Mouse (Mus musculus) hindbrain, embryonic 11.5 days (tissue): Measurements from ENCODE around the gene Hspe1. TPM values are rescaled to one million over a fixed set of nuclear protein-coding genes. Genes with fewer than 3 reads are reported as not detected.

ENCODE experiments used
- ATAC-seq: fragments of 200-750 bp; cut with Nextera tagmentation; 2 replicates; pipeline ENCODE4 v1.8.0; 2017; ENCODE audit warnings: mild to moderate bottlenecking, moderate TSS enrichment, moderate library complexity; ENCODE audit not compliant: low FRiP score
- DNase-seq: peaks from one replicate; pipeline ENCODE4 v3.0.0-alpha.2; 2015; ENCODE audit warnings: low spot score
- H3K27ac ChIP-seq: fragments of 300-500 bp; sonication (generic); 2 replicates; pipeline ENCODE4 v1.5.1; 2014; ENCODE audit warnings: mild to moderate bottlenecking, low read depth, low read length
- H3K27me3 ChIP-seq: fragments of 300-500 bp; sonication (generic); 2 replicates; pipeline ENCODE4 v1.6.1; 2014; ENCODE audit warnings: mild to moderate bottlenecking, low read length, moderate library complexity, mixed read lengths; ENCODE audit not compliant: control insufficient read depth, insufficient read depth
- H3K36me3 ChIP-seq: fragments of 300-500 bp; sonication (generic); 2 replicates; pipeline ENCODE4 v1.6.1; 2014; ENCODE audit warnings: mild to moderate bottlenecking, low read length, moderate library complexity, mixed read lengths; ENCODE audit not compliant: control insufficient read depth, insufficient read depth
- H3K4me1 ChIP-seq: fragments of 300-500 bp; sonication (generic); replicated peaks from 2 replicates; pipeline ENCODE4 v1.6.1; 2014; ENCODE audit warnings: low read length, mixed read lengths; ENCODE audit not compliant: control insufficient read depth, insufficient read depth
- H3K4me2 ChIP-seq: fragments of 300-500 bp; sonication (generic); replicated peaks from 2 replicates; pipeline ENCODE4 v1.6.1; 2014; ENCODE audit warnings: mild to moderate bottlenecking, low read depth, low read length
- H3K4me3 ChIP-seq: fragments of 300-500 bp; sonication (generic); 2 replicates; pipeline ENCODE4 v1.5.1; 2014; ENCODE audit warnings: low read depth, low read length
- H3K9ac ChIP-seq: fragments of 300-500 bp; sonication (generic); 2 replicates; pipeline ENCODE4 v1.6.1; 2014; ENCODE audit warnings: low read depth, low read length
- H3K9me3 ChIP-seq: fragments of 300-500 bp; sonication (generic); 2 replicates; pipeline ENCODE4 v1.6.1; 2016; ENCODE audit warnings: low read length; ENCODE audit not compliant: control insufficient read depth
- WGBS: fragments of 180-500 bp; shearing (Covaris S2); extraction: QIAGEN DNeasy Blood & Tissue Kit; methylation state at CpG from one replicate; pipeline ENCODE4 v1.1.7; 2014; 5-methylcytosine and 5-hydroxymethylcytosine counted together
- polyA plus RNA-seq: library from polyadenylated mRNA; unstranded; fragments of >200 nt; fragmentation: Nextera tagmentation; extraction: Ambion mirVana; gene quantifications from 2 replicates; pipeline ENCODE4 v1.2.1, GENCODE M21; 2014

Gene Hspe1
- polyA plus RNA-seq, 1 experiment from 2014 or later = 434 TPM

- Histone ChIP-seq H3K4me1 (0 out of 2 replicates have a peak, but pooled peaks cover 2% of the 10 kb centered on the region), H3K36me3 (no peaks in the 10 kb centered on the region), H3K27ac (peak overlapping the region; percentile 96), H3K9me3 (no peaks in the 10 kb centered on the region), H3K4me3 (peak overlapping the region; percentile 91), H3K4me2 (peak overlapping the region; percentile 70), H3K27me3 (no peaks in the 10 kb centered on the region), H3K9ac (peak overlapping the region; percentile 73)
- WGBS = 11% methylated on average over 16 of the region's 16 CpGs
- ATAC-seq (peak; percentile 1; the same call in 1 of the 2 replicates), DNase-seq (peak; percentile 15)
Observed at GRCm38 (mm10) chr1:55088611-55089497, 922 bp downstream of the Hspe1 start.

- ATAC-seq = no peak
- H3K36me3 ChIP-seq = no peaks in the 10 kb centered on the region
- 91% methylated on average over 5 of the region's 5 CpGs for WGBS
- no peak overlapping the region for H3K27ac ChIP-seq
- peak overlapping the region; percentile 91 for H3K4me3 ChIP-seq
- H3K9ac ChIP-seq = peak overlapping the region; percentile 73; the same call in 1 of the 2 replicates
- no peak for DNase-seq
- H3K27me3 ChIP-seq = no peaks in the 10 kb centered on the region
- H3K4me1 ChIP-seq = 0 out of 2 replicates have a peak, but pooled peaks cover 2% of the 10 kb centered on the region
- H3K9me3 ChIP-seq = no peaks in the 10 kb centered on the region
- H3K4me2 ChIP-seq = peak overlapping the region; percentile 70
Observed at GRCm38 (mm10) chr1:55089498-55090064, 1.6 kb downstream of the Hspe1 start.

GRCm38 (mm10) chr1:55092056-55092455 lies 4.1 kb downstream of the Hspe1 start:
- H3K4me2 ChIP-seq = no peak overlapping the region
- DNase-seq (no peak), ATAC-seq (no peak)
- H3K4me3 ChIP-seq = no peak overlapping the region
- H3K9me3 ChIP-seq = no peaks in the 10 kb centered on the region
- 0 out of 2 replicates have a peak, but pooled peaks cover 2% of the 10 kb centered on the region for H3K4me1 ChIP-seq
- WGBS = 91% methylated on average over 2 of the region's 2 CpGs
- no peak overlapping the region for H3K27ac ChIP-seq
- no peaks in the 10 kb centered on the region for H3K27me3 ChIP-seq
- H3K36me3 ChIP-seq = no peaks in the 10 kb centered on the region
- H3K9ac ChIP-seq = no peak overlapping the region

GRCm38 (mm10) chr1:55092469-55092868 lies 4.5 kb downstream of the Hspe1 start:
- H3K9me3 ChIP-seq = no peaks in the 10 kb centered on the region
- H3K27ac ChIP-seq = no peak overlapping the region
- DNase-seq (no peak), ATAC-seq (no peak)
- no peak overlapping the region for H3K9ac ChIP-seq
- 81% methylated on average over 1 of the region's 1 CpGs for WGBS
- H3K4me2 ChIP-seq = no peak overlapping the region
- no peaks in the 10 kb centered on the region for H3K36me3 ChIP-seq
- 0 out of 2 replicates have a peak, but pooled peaks cover 2% of the 10 kb centered on the region for H3K4me1 ChIP-seq
- no peaks in the 10 kb centered on the region for H3K27me3 ChIP-seq
- H3K4me3 ChIP-seq = no peak overlapping the region

- no peak for ATAC-seq
- no peaks in the 10 kb centered on the region for H3K36me3 ChIP-seq
- H3K27ac ChIP-seq = no peak overlapping the region
- no peak overlapping the region for H3K4me3 ChIP-seq
- 89% methylated on average over 9 of the region's 9 CpGs for WGBS
- H3K9ac ChIP-seq = no peak overlapping the region
- DNase-seq = no peak
- H3K4me1 ChIP-seq = no peaks in the 10 kb centered on the region
- H3K9me3 ChIP-seq = no peaks in the 10 kb centered on the region
- H3K4me2 ChIP-seq = no peak overlapping the region
- H3K27me3 ChIP-seq = no peaks in the 10 kb centered on the region
Observed at GRCm38 (mm10) chr1:55106919-55107585, 19.1 kb downstream of the Hspe1 start.

GRCm38 (mm10) chr1:55107644-55108043 lies 19.7 kb downstream of the Hspe1 start:
- no peak for ATAC-seq
- 85% methylated on average over 1 of the region's 1 CpGs for WGBS
- no peaks in the 10 kb centered on the region for H3K36me3 ChIP-seq

GRCm38 (mm10) chr1:55108473-55108872 lies 20.5 kb downstream of the Hspe1 start:
- no peak overlapping the region for H3K4me2 ChIP-seq
- 52% methylated on average over 2 of the region's 2 CpGs for WGBS
- ATAC-seq (no peak), DNase-seq (no peak)
- no peak overlapping the region for H3K9ac ChIP-seq
- no peak overlapping the region for H3K27ac ChIP-seq
- H3K27me3 ChIP-seq = no peaks in the 10 kb centered on the region
- H3K4me1 ChIP-seq = no peaks in the 10 kb centered on the region
- H3K36me3 ChIP-seq = no peaks in the 10 kb centered on the region
- no peak overlapping the region for H3K4me3 ChIP-seq
- H3K9me3 ChIP-seq = no peaks in the 10 kb centered on the region

More at GRCm38 (mm10) chr1:55107644-55108043, 19.7 kb downstream of the Hspe1 start:
- Histone ChIP-seq H3K4me2 (no peak overlapping the region), H3K9me3 (no peaks in the 10 kb centered on the region), H3K9ac (no peak overlapping the region), H3K27me3 (no peaks in the 10 kb centered on the region), H3K4me3 (no peak overlapping the region), H3K4me1 (no peaks in the 10 kb centered on the region), H3K27ac (no peak overlapping the region)
- no peak for DNase-seq

- Histone ChIP-seq H3K27ac (no peak overlapping the region), H3K4me3 (no peak overlapping the region), H3K9ac (no peak overlapping the region), H3K4me2 (no peak overlapping the region), H3K27me3 (no peaks in the 10 kb centered on the region), H3K36me3 (no peaks in the 10 kb centered on the region), H3K4me1 (no peaks in the 10 kb centered on the region), H3K9me3 (no peaks in the 10 kb centered on the region)
- 90% methylated on average over 4 of the region's 4 CpGs for WGBS
- no peak for ATAC-seq
- no peak for DNase-seq
Observed at GRCm38 (mm10) chr1:55109066-55109766, 21.3 kb downstream of the Hspe1 start.
